Mouse (Mus musculus): Measurements from ENCODE around the gene Nadk2.

DNA sequence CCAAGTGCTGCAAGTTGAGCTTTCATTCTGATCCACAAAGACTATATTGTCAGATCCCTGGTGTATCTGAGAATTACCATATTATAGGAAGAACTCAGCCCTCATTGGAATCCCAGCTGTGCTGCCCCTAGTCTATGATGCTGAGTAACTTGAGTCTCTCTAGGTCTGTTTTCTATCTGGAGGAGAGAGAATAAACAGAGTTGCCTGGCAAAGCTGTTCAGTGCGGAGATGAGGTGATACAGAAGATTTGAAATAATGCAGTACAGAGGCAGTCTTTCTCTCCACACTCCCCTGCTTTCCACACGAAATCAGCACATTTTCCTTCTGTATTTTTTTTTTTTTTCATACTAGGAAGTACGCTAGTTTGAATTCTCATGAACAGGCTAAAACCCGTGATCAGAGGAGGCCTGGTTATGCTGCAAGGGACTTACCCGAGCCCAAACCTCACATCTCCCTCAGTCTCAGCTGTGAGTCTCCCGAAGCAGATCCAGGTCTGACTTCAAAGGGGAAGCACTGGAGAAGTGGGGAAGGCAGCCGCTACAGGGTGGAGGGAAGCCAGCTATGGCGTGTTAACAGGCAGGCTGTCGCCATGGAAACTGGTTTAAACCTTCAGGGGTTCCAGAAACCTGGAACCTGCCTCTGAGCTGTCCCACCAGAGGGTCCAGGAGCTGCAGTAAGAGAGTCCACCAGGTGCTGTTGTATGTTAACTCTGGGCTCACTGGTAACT, 59.9 kb downstream of the Nadk2 start:
- TF ChIP-seq CTCF (IDR thresholded peaks at IDR 0.05) (no peak), POLR2A (IDR thresholded peaks at IDR 0.05; ENCODE audit: insufficient read depth, low read depth, low read length) (no peak)

All from heart, adult 2 months (tissue).